Mouse (Mus musculus) embryonic facial prominence, embryonic 15.5 days (tissue): ENCODE measurements around the gene Rpn2. TPM values are rescaled to one million over a fixed set of nuclear protein-coding genes. Genes with fewer than 3 reads are reported as not detected.

Experiments
- polyA plus RNA-seq: library from polyadenylated mRNA; unstranded; fragments of >200 nt; fragmentation: Nextera tagmentation; extraction: Ambion mirVana; gene quantifications from 2 replicates; pipeline ENCODE4 v1.2.1, GENCODE M21; 2015

The Rpn2 gene
- polyA plus RNA-seq, 1 experiment from 2014 or later, result 311 TPM

Other genes with a start within 250 kb of the Rpn2 start
- 3.5 and 4.4 TPM in 2 replicates for gene Soga1, start 199.8 kb upstream of the Rpn2 start, polyA plus RNA-seq
- not detected in 2 replicates for gene Tldc2, start 192.0 kb upstream of the Rpn2 start, polyA plus RNA-seq
- gene Samhd1, start 143.8 kb upstream of the Rpn2 start, polyA plus RNA-seq, result 22.7 and 24.0 TPM in 2 replicates
- 18.7 and 19.6 TPM in 2 replicates for gene Rbl1, start 74.5 kb upstream of the Rpn2 start, polyA plus RNA-seq
- gene Mroh8, start 532 bp downstream of the Rpn2 start, polyA plus RNA-seq, result 0.69 and 0.77 TPM in 2 replicates
- not detected in 2 replicates for gene Ghrh, start 68.5 kb downstream of the Rpn2 start, polyA plus RNA-seq
- gene Manbal, start 88.6 kb downstream of the Rpn2 start, polyA plus RNA-seq, result 89.8 and 92.3 TPM in 2 replicates
- gene Src, start 139.4 kb downstream of the Rpn2 start, polyA plus RNA-seq, result 20.7 and 21.3 TPM in 2 replicates